Mouse (Mus musculus): ENCODE results near the gene Cdx2. TPM values are rescaled to one million over a fixed set of nuclear protein-coding genes. Genes with fewer than 3 reads are reported as not detected.

Cdx2 gene
- not detected in 2 replicates for polyA plus RNA-seq (2012; ENCODE audit: insufficient read depth, insufficient read length, missing spikeins)

DNA sequence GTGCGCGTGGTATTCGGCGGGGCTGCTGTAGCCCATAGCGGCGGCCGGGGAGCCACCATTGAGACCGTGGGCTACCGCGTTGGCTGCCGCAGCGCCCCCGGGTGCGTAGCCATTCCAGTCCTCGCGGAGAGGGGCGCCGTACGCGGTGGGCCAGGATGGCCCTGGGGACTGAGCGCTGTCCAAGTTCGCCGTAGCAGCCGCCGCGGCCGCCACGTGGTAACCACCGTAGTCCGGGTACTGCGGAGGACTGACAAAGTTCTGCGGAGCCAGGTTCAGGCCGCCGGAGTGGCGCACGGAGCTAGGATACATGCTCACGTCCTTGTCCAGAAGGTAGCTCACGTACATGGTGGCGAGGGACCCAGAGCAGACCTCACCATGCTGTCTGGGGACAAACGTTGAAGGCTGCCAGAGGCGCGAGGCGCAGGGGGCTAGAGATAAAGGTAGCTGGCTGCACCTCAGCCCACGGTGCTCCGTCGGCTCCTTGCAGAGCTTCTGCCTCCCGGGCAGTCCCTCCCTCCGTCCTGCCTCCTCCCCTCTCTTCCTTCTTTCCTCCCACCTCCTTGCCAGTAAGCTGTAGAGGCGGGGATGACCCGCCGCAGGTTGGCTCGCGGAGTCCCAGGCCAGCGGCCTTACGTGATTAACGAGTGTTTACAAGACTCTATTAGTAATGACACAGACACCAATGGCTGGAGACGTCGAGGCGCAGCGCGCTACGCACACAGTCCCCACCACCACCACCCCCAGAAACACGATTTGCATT, at the start of gene Cdx2:
Gene Cdx2, minus strand, starts transcription at position 633 of the 760 bp plus-strand sequence.
- H3K4me1 ChIP-seq (ENCODE audit: control insufficient read depth, insufficient read depth, insufficient read length, low read length) = no peaks in the 10 kb centered on the region
- H3K27ac ChIP-seq (replicated peaks; ENCODE audit: low read depth, low read length) = no peak within 1 kb of the TSS
- no peak within 1 kb of the TSS for H3K4me3 ChIP-seq (ENCODE audit: insufficient read depth, low read depth, low read length)

DNA sequence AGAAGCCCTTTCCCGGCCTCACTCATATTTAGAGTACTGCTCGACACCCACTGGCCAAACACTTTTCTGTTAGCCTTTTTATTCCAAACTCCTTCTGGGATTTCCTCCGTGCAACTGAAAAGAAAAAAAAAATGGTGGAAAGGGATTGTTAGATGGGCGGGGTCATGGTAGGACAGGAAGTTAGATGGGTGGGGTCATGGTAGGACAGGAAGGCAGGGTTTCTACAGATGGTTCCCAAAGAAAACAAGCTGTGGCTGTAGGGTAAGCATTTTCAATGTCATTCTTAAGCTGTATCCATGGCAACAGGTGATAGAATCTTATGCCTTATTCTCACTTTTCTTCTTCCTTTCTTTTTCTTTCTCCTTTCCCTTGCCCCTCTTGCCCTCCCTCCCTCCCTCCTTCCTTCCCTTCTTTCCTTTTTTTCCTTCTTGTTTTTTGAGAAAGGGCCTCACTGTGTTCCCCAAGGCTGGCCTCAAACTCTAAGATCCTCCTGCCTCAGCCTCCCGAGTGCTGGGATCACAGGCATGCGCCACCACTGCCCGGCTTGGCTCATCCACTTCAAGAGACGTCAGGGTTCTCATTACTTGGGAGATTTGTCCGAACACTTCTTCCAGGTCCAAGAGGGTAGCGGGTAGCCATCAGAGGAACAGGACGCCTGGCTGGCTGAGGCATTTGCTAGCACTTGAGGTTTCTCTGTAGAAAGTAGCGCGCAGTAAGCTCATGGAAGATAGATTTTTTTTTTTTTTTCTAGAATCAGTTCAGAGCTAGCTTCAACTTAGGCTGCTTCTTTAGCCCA, 49.4 kb upstream of the Cdx2 start:
- Histone ChIP-seq H3K4me3 (ENCODE audit: insufficient read depth, low read depth, low read length) (no peak overlapping the region), H3K4me1 (ENCODE audit: control insufficient read depth, insufficient read depth, insufficient read length, low read length) (no peaks in the 10 kb centered on the region), H3K27ac (replicated peaks; ENCODE audit: low read depth, low read length) (no peak overlapping the region)

DNA sequence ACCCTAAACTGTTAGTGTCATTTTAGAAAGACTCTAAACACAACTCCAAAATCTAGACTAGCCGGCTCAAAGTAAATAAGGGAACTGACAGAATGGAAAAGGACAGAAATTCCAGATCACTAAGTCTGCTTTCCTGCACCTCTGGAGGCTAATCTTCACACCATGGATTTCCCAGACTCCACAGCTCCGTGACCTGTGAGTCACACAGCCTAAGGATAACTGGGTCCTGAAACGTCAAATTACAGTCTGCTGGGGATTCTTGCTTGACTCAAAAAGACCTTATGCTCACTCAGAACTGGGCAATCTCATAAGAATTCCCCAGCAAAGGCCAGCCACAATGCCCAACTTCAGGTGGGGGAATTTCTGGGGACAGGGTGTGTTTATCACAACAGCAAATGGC, 48.7 kb upstream of the Cdx2 start:
- Histone ChIP-seq H3K4me1 (ENCODE audit: control insufficient read depth, insufficient read depth, insufficient read length, low read length) (no peaks in the 10 kb centered on the region), H3K27ac (replicated peaks; ENCODE audit: low read depth, low read length) (no peak overlapping the region), H3K4me3 (ENCODE audit: insufficient read depth, low read depth, low read length) (no peak overlapping the region)

DNA sequence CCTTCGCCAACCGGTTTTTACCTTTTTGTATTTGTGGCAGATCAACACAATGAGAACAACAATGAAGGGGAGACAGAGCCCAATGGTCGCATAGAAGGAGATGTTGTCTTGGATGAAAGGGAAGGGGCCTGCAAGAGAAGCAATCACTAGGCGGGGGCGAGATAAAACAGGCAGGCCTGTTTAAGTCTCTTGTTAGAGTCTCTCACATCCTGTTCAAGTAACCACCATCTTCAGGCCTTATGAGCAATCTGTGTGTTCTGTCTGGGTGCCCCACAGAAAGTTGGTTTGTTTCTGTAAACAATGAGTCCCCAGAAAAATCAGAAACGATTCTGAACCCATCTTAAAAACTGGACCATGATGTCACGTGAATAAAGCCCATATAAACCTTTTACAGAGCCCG, 47.9 kb upstream of the Cdx2 start:
- Histone ChIP-seq H3K4me3 (ENCODE audit: insufficient read depth, low read depth, low read length) (no peak overlapping the region), H3K4me1 (ENCODE audit: control insufficient read depth, insufficient read depth, insufficient read length, low read length) (no peaks in the 10 kb centered on the region), H3K27ac (replicated peaks; ENCODE audit: low read depth, low read length) (no peak overlapping the region)

DNA sequence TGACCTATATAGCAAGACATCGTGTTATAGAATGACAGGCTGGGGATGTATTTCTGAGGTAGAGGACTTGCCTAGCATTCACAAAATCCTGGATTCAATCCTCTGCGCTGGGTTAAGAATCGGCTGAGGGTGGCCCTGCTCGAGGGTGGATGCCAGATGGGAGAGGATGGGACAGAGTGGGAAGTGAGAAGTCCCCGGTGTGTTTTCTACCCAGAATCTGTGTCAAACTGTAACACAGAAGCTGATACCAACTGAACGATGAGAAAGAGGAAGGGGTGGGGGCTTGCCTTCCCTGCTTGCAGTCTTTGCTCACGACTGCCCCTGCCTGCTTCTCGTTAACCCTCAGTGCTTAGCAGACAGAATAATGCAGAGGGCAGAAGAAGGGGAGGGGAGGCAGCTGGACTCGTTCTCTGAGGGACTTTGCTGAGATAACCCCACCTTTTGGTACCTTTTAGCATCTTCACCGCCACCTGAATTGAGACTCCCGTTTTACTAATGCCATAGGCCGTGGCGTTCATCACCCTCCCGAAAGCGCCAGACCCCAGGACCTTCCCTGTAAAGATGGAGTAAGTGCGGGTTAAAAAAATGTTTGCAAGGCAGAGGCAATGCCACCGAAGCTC, 47.2 kb upstream of the Cdx2 start:
- H3K4me3 ChIP-seq (ENCODE audit: insufficient read depth, low read depth, low read length) = no peak overlapping the region

DNA sequence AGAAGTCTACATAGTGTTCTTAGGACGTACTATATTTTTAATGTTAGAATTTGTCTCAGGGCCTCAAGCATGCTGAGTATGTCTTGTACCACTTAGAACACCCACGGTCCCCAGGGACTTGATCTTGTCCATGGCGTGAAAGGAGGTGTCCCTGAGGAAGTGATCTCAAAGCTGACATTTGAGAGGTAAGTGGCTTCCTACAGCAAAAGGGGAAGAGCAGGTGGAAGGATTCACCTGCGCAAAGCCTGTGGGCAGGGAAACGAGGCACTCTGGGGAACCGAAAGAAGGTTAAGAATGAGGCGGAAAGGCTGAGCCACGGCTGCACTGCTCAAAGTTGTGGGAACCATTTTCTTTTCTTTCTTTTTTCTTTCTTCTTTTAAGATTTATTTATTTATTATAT, 44.9 kb upstream of the Cdx2 start:
- Histone ChIP-seq H3K4me1 (ENCODE audit: control insufficient read depth, insufficient read depth, insufficient read length, low read length) (no peaks in the 10 kb centered on the region), H3K27ac (replicated peaks; ENCODE audit: low read depth, low read length) (no peak overlapping the region), H3K4me3 (ENCODE audit: insufficient read depth, low read depth, low read length) (no peak overlapping the region)

More for the DNA sequence above, 47.2 kb upstream of the Cdx2 start:
- Histone ChIP-seq H3K4me1 (ENCODE audit: control insufficient read depth, insufficient read depth, insufficient read length, low read length) (no peaks in the 10 kb centered on the region), H3K27ac (replicated peaks; ENCODE audit: low read depth, low read length) (no peak overlapping the region)

DNA sequence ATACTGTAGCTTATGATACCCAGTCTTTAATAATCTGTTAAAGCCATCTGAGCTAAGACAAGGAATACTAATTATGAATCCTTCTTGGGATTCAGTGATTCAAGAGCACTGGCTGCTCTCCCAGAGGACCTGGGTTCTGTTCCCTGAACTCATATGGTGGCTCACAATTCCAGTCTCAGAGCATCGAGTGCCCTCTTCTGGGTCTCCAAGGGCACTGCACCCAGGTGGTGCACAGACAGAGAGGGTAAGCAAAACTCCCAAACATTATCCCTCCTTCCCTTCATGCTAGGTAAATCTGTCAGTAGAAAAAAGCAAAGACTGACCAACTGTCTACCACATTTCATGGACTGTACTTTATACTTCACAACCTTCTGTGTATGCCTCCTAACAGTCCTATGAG, 38.9 kb upstream of the Cdx2 start:
- no peaks in the 10 kb centered on the region for H3K4me1 ChIP-seq (ENCODE audit: control insufficient read depth, insufficient read depth, insufficient read length, low read length)
- no peak overlapping the region for H3K4me3 ChIP-seq (ENCODE audit: insufficient read depth, low read depth, low read length)
- no peak overlapping the region for H3K27ac ChIP-seq (replicated peaks; ENCODE audit: low read depth, low read length)

DNA sequence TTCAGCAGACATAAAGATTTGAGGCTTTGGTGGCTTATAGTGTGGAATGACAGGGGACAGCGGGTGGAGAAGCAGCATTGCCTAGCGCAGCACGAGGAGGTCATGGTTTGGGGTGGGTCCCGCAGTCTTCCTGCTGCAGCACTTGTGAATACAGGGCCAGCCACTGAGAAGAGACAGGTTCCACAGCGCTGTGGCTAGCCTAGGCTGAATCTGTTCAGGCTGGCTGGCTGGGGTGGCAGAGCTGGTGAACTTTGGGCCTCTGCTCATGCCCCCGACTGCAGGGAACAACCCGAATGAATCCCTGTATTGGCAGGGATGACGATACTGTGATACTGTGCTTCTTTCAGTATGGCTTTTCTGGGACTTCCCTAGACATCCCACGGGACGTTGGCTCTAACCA, 36.8 kb upstream of the Cdx2 start:
- no peak overlapping the region for H3K27ac ChIP-seq (replicated peaks; ENCODE audit: low read depth, low read length)
- no peaks in the 10 kb centered on the region for H3K4me1 ChIP-seq (ENCODE audit: control insufficient read depth, insufficient read depth, insufficient read length, low read length)
- no peak overlapping the region for H3K4me3 ChIP-seq (ENCODE audit: insufficient read depth, low read depth, low read length)

DNA sequence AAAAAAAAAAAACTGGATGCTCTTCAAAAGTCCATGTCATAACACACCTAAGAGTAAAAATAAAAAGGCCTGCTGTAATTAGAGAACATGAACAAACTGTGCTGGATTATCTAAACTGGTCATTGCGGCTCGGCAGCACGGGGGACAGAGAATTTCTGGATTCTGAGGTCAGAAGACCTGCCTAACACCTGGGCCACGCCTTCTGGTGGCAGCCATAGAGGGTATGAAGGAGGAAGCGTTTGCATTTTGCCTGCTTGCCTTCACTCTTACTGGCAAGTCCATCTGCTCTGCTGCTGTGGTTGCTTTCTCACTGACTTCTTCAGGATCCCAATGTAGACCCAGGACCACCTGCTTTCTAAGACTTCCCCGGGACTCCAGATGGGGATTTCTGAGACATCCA, 35.8 kb upstream of the Cdx2 start:
- H3K4me3 ChIP-seq (ENCODE audit: insufficient read depth, low read depth, low read length) = no peak overlapping the region
- H3K27ac ChIP-seq (replicated peaks; ENCODE audit: low read depth, low read length) = no peak overlapping the region
- no peaks in the 10 kb centered on the region for H3K4me1 ChIP-seq (ENCODE audit: control insufficient read depth, insufficient read depth, insufficient read length, low read length)

DNA sequence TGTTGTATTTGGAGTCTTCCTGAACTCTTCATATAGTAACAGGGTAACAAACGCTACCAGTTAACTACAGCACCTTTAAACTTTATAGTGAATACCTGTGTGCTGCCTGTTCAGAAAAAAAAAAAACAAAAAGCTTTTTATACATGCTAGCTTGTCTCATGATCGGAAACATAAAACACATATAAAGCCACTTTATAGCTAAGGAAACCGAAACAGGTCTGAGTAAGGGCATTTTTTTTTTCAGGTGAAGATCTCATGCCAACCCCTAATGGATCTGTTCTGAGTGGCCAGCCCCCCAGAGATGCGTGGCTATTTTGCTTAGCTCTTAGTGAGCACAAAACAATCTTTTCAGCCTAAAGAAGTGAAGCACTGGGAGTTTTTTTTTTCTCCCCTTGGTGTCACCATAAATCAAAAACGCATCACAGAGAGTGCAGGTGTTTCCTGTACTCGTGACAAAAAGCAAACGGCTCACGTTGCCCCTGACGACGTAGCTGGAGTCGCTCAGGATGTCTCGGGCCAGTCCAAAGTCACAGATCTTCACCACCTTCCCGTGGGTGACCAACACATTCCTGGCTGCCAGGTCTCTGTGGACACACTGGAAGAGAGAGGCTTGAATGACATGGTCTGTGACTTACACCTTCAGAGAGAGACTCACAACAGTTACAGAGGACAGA, 33.8 kb upstream of the Cdx2 start:
- H3K4me1 ChIP-seq (ENCODE audit: control insufficient read depth, insufficient read depth, insufficient read length, low read length) = no peaks in the 10 kb centered on the region
- H3K27ac ChIP-seq (replicated peaks; ENCODE audit: low read depth, low read length) = no peak overlapping the region
- no peak overlapping the region for H3K4me3 ChIP-seq (ENCODE audit: insufficient read depth, low read depth, low read length)

DNA sequence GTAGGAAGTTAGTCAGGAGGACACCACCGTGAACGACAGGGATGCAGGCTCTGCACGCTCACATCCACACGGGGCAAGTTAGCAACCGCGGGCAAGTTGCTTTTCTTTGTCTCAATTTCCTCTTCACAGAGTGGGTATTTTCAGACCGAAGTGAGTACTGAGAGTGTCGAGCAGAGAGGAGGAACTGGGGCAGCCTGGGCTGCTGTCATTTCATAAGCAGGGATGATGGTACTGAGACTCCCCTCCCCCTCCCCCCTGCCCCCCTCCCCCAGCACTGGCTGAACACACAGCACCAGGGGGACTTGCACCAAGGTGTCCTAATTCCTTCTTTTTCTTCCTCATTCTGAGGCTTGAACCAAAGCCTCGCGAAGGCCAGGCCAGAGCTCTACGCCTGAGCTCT, 32.5 kb upstream of the Cdx2 start:
- H3K4me3 ChIP-seq (ENCODE audit: insufficient read depth, low read depth, low read length) = no peak overlapping the region
- H3K27ac ChIP-seq (replicated peaks; ENCODE audit: low read depth, low read length) = no peak overlapping the region
- H3K4me1 ChIP-seq (ENCODE audit: control insufficient read depth, insufficient read depth, insufficient read length, low read length) = no peaks in the 10 kb centered on the region

DNA sequence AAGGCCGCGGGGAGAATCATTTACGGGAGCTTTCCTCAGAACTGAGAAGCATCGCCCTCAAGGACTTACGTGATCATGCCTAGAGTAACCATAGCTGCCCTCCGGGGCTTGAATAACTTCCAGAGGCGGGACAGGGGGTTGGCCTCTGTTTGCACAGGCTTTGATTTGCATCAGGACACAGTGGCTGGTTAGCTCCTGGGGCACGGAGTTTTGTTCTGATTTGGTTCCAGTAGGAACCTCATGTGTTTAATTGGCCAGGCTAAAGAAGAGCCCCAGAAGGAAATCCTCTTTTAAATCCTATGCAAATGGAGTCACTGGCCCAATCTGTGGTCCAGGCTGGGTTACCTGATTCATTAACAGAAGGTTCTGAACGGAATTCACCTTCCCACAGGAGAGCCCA, 31.9 kb upstream of the Cdx2 start:
- no peak overlapping the region for H3K27ac ChIP-seq (replicated peaks; ENCODE audit: low read depth, low read length)
- H3K4me1 ChIP-seq (ENCODE audit: control insufficient read depth, insufficient read depth, insufficient read length, low read length) = no peaks in the 10 kb centered on the region
- H3K4me3 ChIP-seq (ENCODE audit: insufficient read depth, low read depth, low read length) = no peak overlapping the region

DNA sequence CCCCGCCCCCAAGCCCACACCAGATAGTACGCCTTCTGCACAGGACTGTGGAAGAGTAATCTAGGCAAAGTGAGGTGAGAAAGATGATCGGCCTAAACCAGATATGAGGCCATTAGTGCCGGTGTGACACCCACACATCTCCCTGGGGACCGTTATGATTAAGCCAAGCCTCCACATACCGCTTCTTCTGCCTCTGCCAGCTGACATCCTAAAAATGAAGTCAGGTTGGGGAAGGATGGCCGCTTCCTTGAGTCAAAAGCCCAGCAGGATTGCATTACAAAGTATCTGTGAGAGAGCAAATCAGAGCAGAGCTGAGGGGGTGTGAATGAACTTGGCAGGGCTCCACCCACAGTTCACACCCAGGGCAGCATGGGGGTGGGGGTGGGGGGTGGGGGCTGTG, 25.6 kb upstream of the Cdx2 start:
- no peak overlapping the region for H3K4me3 ChIP-seq (ENCODE audit: insufficient read depth, low read depth, low read length)
- H3K4me1 ChIP-seq (ENCODE audit: control insufficient read depth, insufficient read depth, insufficient read length, low read length) = no peaks in the 10 kb centered on the region
- no peak overlapping the region for H3K27ac ChIP-seq (replicated peaks; ENCODE audit: low read depth, low read length)

DNA sequence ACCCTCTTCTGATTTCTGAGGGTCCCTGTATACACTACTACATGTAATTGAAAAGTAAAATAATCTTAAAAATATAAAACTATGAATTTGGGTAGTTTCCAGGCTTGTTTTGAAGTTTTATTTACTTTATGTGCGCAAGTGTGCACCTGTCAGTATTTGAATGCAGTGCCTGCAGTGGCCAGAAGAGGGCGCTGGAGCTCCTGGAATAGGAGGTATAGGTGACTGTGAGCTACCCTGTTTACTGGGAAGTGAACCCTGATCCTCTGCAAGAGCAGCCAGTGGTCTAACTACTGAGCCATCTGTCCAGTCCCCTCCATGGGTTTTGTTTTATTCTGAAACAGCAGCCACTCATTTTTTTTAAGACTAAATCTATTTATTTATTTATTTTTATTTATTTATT, 24.5 kb upstream of the Cdx2 start:
- H3K4me3 ChIP-seq (ENCODE audit: insufficient read depth, low read depth, low read length) = no peak overlapping the region
- no peak overlapping the region for H3K27ac ChIP-seq (replicated peaks; ENCODE audit: low read depth, low read length)
- no peaks in the 10 kb centered on the region for H3K4me1 ChIP-seq (ENCODE audit: control insufficient read depth, insufficient read depth, insufficient read length, low read length)

DNA sequence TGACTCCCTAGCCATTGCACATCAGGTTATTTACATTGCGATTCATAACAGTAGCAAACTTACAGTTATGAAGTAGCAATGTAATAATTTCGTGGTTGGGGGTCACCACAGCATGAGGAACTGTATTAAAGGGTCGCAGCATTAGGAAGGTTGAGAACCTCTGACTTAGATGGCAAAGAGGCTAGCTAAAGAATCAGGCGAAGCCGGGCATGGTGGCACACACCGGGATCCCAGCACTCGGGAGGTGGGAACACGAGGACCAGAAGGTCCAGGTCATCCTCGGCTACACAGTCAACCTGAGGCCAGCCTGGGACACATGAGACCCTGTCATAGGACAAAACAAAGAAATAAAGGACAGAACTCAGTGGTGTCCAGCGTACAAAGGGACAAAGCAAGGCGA, 22.9 kb upstream of the Cdx2 start:
- no peak overlapping the region for H3K27ac ChIP-seq (replicated peaks; ENCODE audit: low read depth, low read length)
- H3K4me3 ChIP-seq (ENCODE audit: insufficient read depth, low read depth, low read length) = no peak overlapping the region
- H3K4me1 ChIP-seq (ENCODE audit: control insufficient read depth, insufficient read depth, insufficient read length, low read length) = no peaks in the 10 kb centered on the region
